Mouse (Mus musculus) spleen, adult 2 months (tissue): ENCODE measurements around the gene Rps6ka1.

Source experiments
- CTCF ChIP-seq: fragments of 200-500 bp; IDR thresholded peaks from 2 replicates; pipeline ENCODE4 v1.5.1; 2011; ENCODE audit warnings: mild to moderate bottlenecking, inconsistent platforms; ENCODE audit not compliant: insufficient read depth, insufficient read length, insufficient replicate concordance; ENCODE audit errors: extremely low read depth
- POLR2A ChIP-seq: fragments of 200-500 bp; IDR thresholded peaks from 2 replicates; pipeline ENCODE4 v1.6.1; 2011; ENCODE audit warnings: low read depth, low read length, inconsistent platforms

- TF ChIP-seq CTCF (no peak), POLR2A (no peak)
Measured at GRCm38 (mm10) chr4:133881399-133881798, 6.2 kb downstream of the Rps6ka1 start.
